Mouse (Mus musculus) ES-Bruce4 (cell line): ENCODE data around the gene Klhl1. TPM values are rescaled to one million over a fixed set of nuclear protein-coding genes. Genes with fewer than 3 reads are reported as not detected.

Experiments
- H3K27ac ChIP-seq: 2 replicates; pipeline ENCODE4 v1.5.1; 2012; ENCODE audit warnings: low read length, inconsistent platforms; ENCODE audit not compliant: insufficient read depth
- H3K27me3 ChIP-seq: 2 replicates; pipeline ENCODE4 v1.6.1; 2012; ENCODE audit warnings: mild to moderate bottlenecking, low read length, inconsistent platforms; ENCODE audit not compliant: control insufficient read depth, poor library complexity, insufficient read depth, severe bottlenecking
- H3K36me3 ChIP-seq: 2 replicates; pipeline ENCODE4 v1.6.1; 2012; ENCODE audit warnings: inconsistent platforms, mild to moderate bottlenecking, low read length, moderate library complexity; ENCODE audit not compliant: control insufficient read depth, poor library complexity, insufficient read depth, severe bottlenecking
- H3K4me1 ChIP-seq: one replicate; pipeline ENCODE4 v1.8.1; 2011; ENCODE audit warnings: low read length; ENCODE audit not compliant: control insufficient read depth, insufficient read depth
- H3K4me3 ChIP-seq: 2 replicates; pipeline ENCODE4 v1.5.1; 2011; ENCODE audit warnings: low read depth, mild to moderate bottlenecking, low read length
- H3K9ac ChIP-seq: 2 replicates; pipeline ENCODE4 v1.6.1; 2012; ENCODE audit warnings: low read depth, mild to moderate bottlenecking, inconsistent platforms; ENCODE audit not compliant: poor library complexity, severe bottlenecking
- H3K9me3 ChIP-seq: replicated peaks from 2 replicates; pipeline ENCODE4 v1.6.1; 2012; ENCODE audit warnings: mild to moderate bottlenecking, low read length, inconsistent platforms; ENCODE audit not compliant: control insufficient read depth, poor library complexity, insufficient read depth, severe bottlenecking
- CTCF ChIP-seq: IDR thresholded peaks from one replicate; pipeline ENCODE4 v1.8.1; 2011; ENCODE audit warnings: low read depth, low read length
- EP300 ChIP-seq: IDR thresholded peaks from 2 replicates; pipeline ENCODE4 v1.6.1; 2011; ENCODE audit warnings: low read depth, low read length; ENCODE audit not compliant: insufficient read depth
- POLR2A ChIP-seq: IDR thresholded peaks from one replicate; pipeline ENCODE4 v1.8.1; 2011; ENCODE audit warnings: low read length; ENCODE audit not compliant: insufficient read depth
- polyA plus RNA-seq: library from polyadenylated mRNA; stranded (reverse); fragments of >200 nt; gene quantifications from 2 replicates; pipeline ENCODE4 v1.2.4, GENCODE M21; 2011; ENCODE audit warnings: low read depth; ENCODE audit not compliant: missing spikeins, insufficient read depth, insufficient read length

The Klhl1 gene
- polyA plus RNA-seq, 1 experiment = not detected

GRCm38 (mm10) chr14:96081681-96082207 is 437.2 kb downstream of the Klhl1 start:
- Histone ChIP-seq H3K4me1 (no peaks in the 10 kb centered on the region), H3K27ac (no peak overlapping the region), H3K9ac (no peak overlapping the region), H3K27me3 (no peaks in the 10 kb centered on the region), H3K4me3 (no peak overlapping the region), H3K9me3 (no peaks in the 10 kb centered on the region), H3K36me3 (no peaks in the 10 kb centered on the region)
- no peak for TF ChIP-seq CTCF
- TF ChIP-seq POLR2A = no peak
- TF ChIP-seq EP300 = no peak

- H3K27me3 ChIP-seq = no peaks in the 10 kb centered on the region
- no peaks in the 10 kb centered on the region for H3K4me1 ChIP-seq
- no peak overlapping the region for H3K9ac ChIP-seq
- no peak for TF ChIP-seq EP300
- TF ChIP-seq POLR2A = no peak
- no peak for TF ChIP-seq CTCF
- H3K27ac ChIP-seq = no peak overlapping the region
- no peaks in the 10 kb centered on the region for H3K36me3 ChIP-seq
- H3K4me3 ChIP-seq = no peak overlapping the region
- no peaks in the 10 kb centered on the region for H3K9me3 ChIP-seq
Observed at GRCm38 (mm10) chr14:96065884-96066283, 453.0 kb downstream of the Klhl1 start.
